Mouse (Mus musculus): ENCODE measurements around the gene Slc12a4. TPM values are rescaled to one million over a fixed set of nuclear protein-coding genes. Genes with fewer than 3 reads are reported as not detected.
"Not testable (repeated sequence)": the region's sequence is repeated elsewhere in the genome, so short reads cannot be mapped to it uniquely, and the experiment has no call there.

Slc12a4 gene
- 60.2 and 82.1 TPM in 2 replicates for polyA plus RNA-seq (2011; ENCODE audit: insufficient read length, low read depth, missing spikeins)

- peaks cover 3% of the 10 kb centered on the region; the same call in 1 of the 2 replicates for H3K4me1 ChIP-seq (ENCODE audit: control insufficient read depth, insufficient read depth, low read length)
- TF ChIP-seq CTCF (IDR thresholded peaks at IDR 0.05; ENCODE audit: borderline replicate concordance, insufficient read depth, low read length) (no peak), POLR2A (IDR thresholded peaks at IDR 0.05; ENCODE audit: low read depth, low read length) (peak; percentile 87)
- H3K27ac ChIP-seq (ENCODE audit: insufficient read depth, low read length), result peak within 1 kb of the TSS; percentile 95
- peak within 1 kb of the TSS; percentile 65 for H3K4me3 ChIP-seq (ENCODE audit: insufficient read depth, low read length)
These were observed at the start of gene Slc12a4 for GRCm38 (mm10) chr8:105965905-105966341. Slc12a4 (minus strand) TSS chr8:105966097.

GRCm38 (mm10) chr8:106012203-106012602, 46.3 kb upstream of the Slc12a4 start:
- peak overlapping the region; percentile 65 for H3K4me3 ChIP-seq (ENCODE audit: insufficient read depth, low read length)
- not testable (repeated sequence) for H3K27ac ChIP-seq (ENCODE audit: insufficient read depth, low read length); H3K4me1 ChIP-seq (ENCODE audit: control insufficient read depth, insufficient read depth, low read length)

GRCm38 (mm10) chr8:106011643-106011986, 45.7 kb upstream of the Slc12a4 start, which contains the start of gene Ddx28:
Ddx28 (minus strand) TSS chr8:106011882.
- H3K4me3 ChIP-seq (ENCODE audit: insufficient read depth, low read length), result peak within 1 kb of the TSS; percentile 65
- H3K27ac ChIP-seq (ENCODE audit: insufficient read depth, low read length), result peak within 1 kb of the TSS; percentile 20
- TF ChIP-seq CTCF (IDR thresholded peaks at IDR 0.05; ENCODE audit: borderline replicate concordance, insufficient read depth, low read length), result no peak
- TF ChIP-seq POLR2A (IDR thresholded peaks at IDR 0.05; ENCODE audit: low read depth, low read length), result no peak
- peaks cover 9% of the 10 kb centered on the region for H3K4me1 ChIP-seq (ENCODE audit: control insufficient read depth, insufficient read depth, low read length)

GRCm38 (mm10) chr8:106010748-106011642, 45.1 kb upstream of the Slc12a4 start:
- peaks cover 9% of the 10 kb centered on the region for H3K4me1 ChIP-seq (ENCODE audit: control insufficient read depth, insufficient read depth, low read length)
- TF ChIP-seq POLR2A (IDR thresholded peaks at IDR 0.05; ENCODE audit: low read depth, low read length) (peak; percentile 87), CTCF (IDR thresholded peaks at IDR 0.05; ENCODE audit: borderline replicate concordance, insufficient read depth, low read length) (no peak)
- H3K27ac ChIP-seq (ENCODE audit: insufficient read depth, low read length), result peak overlapping the region; percentile 20
- H3K4me3 ChIP-seq (ENCODE audit: insufficient read depth, low read length), result peak overlapping the region; percentile 65

- H3K4me1 ChIP-seq (ENCODE audit: control insufficient read depth, insufficient read depth, low read length); H3K4me3 ChIP-seq (ENCODE audit: insufficient read depth, low read length); H3K27ac ChIP-seq (ENCODE audit: insufficient read depth, low read length): not testable (repeated sequence)
These were observed 42.0 kb upstream of the Slc12a4 start for GRCm38 (mm10) chr8:106007891-106008290.

- TF ChIP-seq CTCF (IDR thresholded peaks at IDR 0.05; ENCODE audit: borderline replicate concordance, insufficient read depth, low read length), result no peak
- no peak for TF ChIP-seq POLR2A (IDR thresholded peaks at IDR 0.05; ENCODE audit: low read depth, low read length)
These were observed 41.2 kb upstream of the Slc12a4 start for GRCm38 (mm10) chr8:106007135-106007534.

GRCm38 (mm10) chr8:106006413-106006812, 40.5 kb upstream of the Slc12a4 start:
- no peak overlapping the region for H3K27ac ChIP-seq (ENCODE audit: insufficient read depth, low read length)
- TF ChIP-seq POLR2A (IDR thresholded peaks at IDR 0.05; ENCODE audit: low read depth, low read length) (no peak), CTCF (IDR thresholded peaks at IDR 0.05; ENCODE audit: borderline replicate concordance, insufficient read depth, low read length) (no peak)
- H3K4me1 ChIP-seq (ENCODE audit: control insufficient read depth, insufficient read depth, low read length), result peaks cover 9% of the 10 kb centered on the region
- H3K4me3 ChIP-seq (ENCODE audit: insufficient read depth, low read length), result no peak overlapping the region

More at GRCm38 (mm10) chr8:106007135-106007534, 41.2 kb upstream of the Slc12a4 start:
- H3K27ac ChIP-seq (ENCODE audit: insufficient read depth, low read length), result peak overlapping the region; percentile 54; the same call in 1 of the 2 replicates
- no peak overlapping the region for H3K4me3 ChIP-seq (ENCODE audit: insufficient read depth, low read length)
- H3K4me1 ChIP-seq (ENCODE audit: control insufficient read depth, insufficient read depth, low read length), result peaks cover 9% of the 10 kb centered on the region

- Histone ChIP-seq H3K4me3 (ENCODE audit: insufficient read depth, low read length) (no peak within 1 kb of the TSS), H3K4me1 (ENCODE audit: control insufficient read depth, insufficient read depth, low read length) (peaks cover 9% of the 10 kb centered on the region), H3K27ac (ENCODE audit: insufficient read depth, low read length) (no peak within 1 kb of the TSS)
- TF ChIP-seq CTCF (IDR thresholded peaks at IDR 0.05; ENCODE audit: borderline replicate concordance, insufficient read depth, low read length) (no peak), POLR2A (IDR thresholded peaks at IDR 0.05; ENCODE audit: low read depth, low read length) (no peak)
These were observed 40.0 kb upstream of the Slc12a4 start, which contains the start of gene Dpep2nb for GRCm38 (mm10) chr8:106005875-106006274. Dpep2nb (minus strand) TSS chr8:106005975.

- Histone ChIP-seq H3K4me3 (ENCODE audit: insufficient read depth, low read length) (no peak overlapping the region), H3K4me1 (ENCODE audit: control insufficient read depth, insufficient read depth, low read length) (peaks cover 2% of the 10 kb centered on the region; the same call in 1 of the 2 replicates), H3K27ac (ENCODE audit: insufficient read depth, low read length) (no peak overlapping the region)
- no peak for TF ChIP-seq CTCF (IDR thresholded peaks at IDR 0.05; ENCODE audit: borderline replicate concordance, insufficient read depth, low read length)
- TF ChIP-seq POLR2A (IDR thresholded peaks at IDR 0.05; ENCODE audit: low read depth, low read length), result no peak
These were observed 38.8 kb upstream of the Slc12a4 start for GRCm38 (mm10) chr8:106004538-106005207.

- Histone ChIP-seq H3K27ac (ENCODE audit: insufficient read depth, low read length) (no peak overlapping the region), H3K4me3 (ENCODE audit: insufficient read depth, low read length) (no peak overlapping the region), H3K4me1 (ENCODE audit: control insufficient read depth, insufficient read depth, low read length) (no peaks in the 10 kb centered on the region)
- TF ChIP-seq POLR2A (IDR thresholded peaks at IDR 0.05; ENCODE audit: low read depth, low read length), result no peak
- TF ChIP-seq CTCF (IDR thresholded peaks at IDR 0.05; ENCODE audit: borderline replicate concordance, insufficient read depth, low read length), result no peak
These were observed 36.0 kb upstream of the Slc12a4 start for GRCm38 (mm10) chr8:106001908-106002307.

Data from embryonic fibroblast, embryonic 13.5 days (primary cell).